Mouse (Mus musculus) MEL (cell line): ENCODE results near the gene Ccsap.

Experiments
- CHD2 ChIP-seq: IDR thresholded peaks from 2 replicates; pipeline ENCODE4 v1.6.1; 2011; ENCODE audit warnings: low read length, improper control_type of control experiment
- CTCF ChIP-seq, 3 experiments: IDR thresholded peaks in 2 of 3; conservative IDR thresholded peaks in 1 of 3; 2 replicates each; pipeline ENCODE4 v1.5.1; 2011 to 2012; ENCODE audit warnings: low read length in 3 of 3, low read depth in 2 of 3, mild to moderate bottlenecking in 2 of 3, improper control_type of control experiment in 1 of 3, inconsistent platforms in 1 of 3, mixed read lengths in 1 of 3, moderate library complexity in 1 of 3; ENCODE audit not compliant: control insufficient read depth in 1 of 3, insufficient read depth in 1 of 3, poor library complexity in 1 of 3, severe bottlenecking in 1 of 3
- E2F4 ChIP-seq: IDR thresholded peaks from 2 replicates; pipeline ENCODE4 v1.6.1; 2011; ENCODE audit warnings: low read depth, low read length, improper control_type of control experiment, borderline replicate concordance
- GATA1 ChIP-seq: IDR thresholded peaks from 2 replicates; pipeline ENCODE4 v1.6.1; 2011; ENCODE audit warnings: low read depth, low read length, improper control_type of control experiment
- MXI1 ChIP-seq: IDR thresholded peaks from 2 replicates; pipeline ENCODE4 v1.6.1; 2011; ENCODE audit warnings: mild to moderate bottlenecking, low read depth, low read length, improper control_type of control experiment
- NRF1 ChIP-seq: IDR thresholded peaks from 2 replicates; pipeline ENCODE4 v1.6.1; 2014; ENCODE audit warnings: low read depth, mild to moderate bottlenecking, inconsistent platforms, low read length, improper control_type of control experiment, moderate library complexity; ENCODE audit not compliant: poor library complexity, insufficient read depth, severe bottlenecking
- POLR2A ChIP-seq, 2 experiments: IDR thresholded peaks; 2 replicates each; pipeline ENCODE4 v1.6.1; 2011 to 2012; ENCODE audit warnings: low read length in 2 of 2, mild to moderate bottlenecking in 2 of 2, control low read depth in 1 of 2, improper control_type of control experiment in 1 of 2, low read depth in 1 of 2, moderate library complexity in 1 of 2; ENCODE audit not compliant: control insufficient read depth in 1 of 2, insufficient read depth in 1 of 2, poor library complexity in 1 of 2
- POLR2AphosphoS2 ChIP-seq: IDR thresholded peaks from 2 replicates; pipeline ENCODE4 v1.6.1; 2011; ENCODE audit warnings: low read length, improper control_type of control experiment
- POLR2AphosphoS5 ChIP-seq: IDR thresholded peaks from 2 replicates; pipeline ENCODE4 v1.6.1; 2012; ENCODE audit warnings: low read depth, borderline replicate concordance, mild to moderate bottlenecking, inconsistent platforms, low read length, moderate library complexity, mixed read lengths
- RAD21 ChIP-seq: IDR thresholded peaks from 2 replicates; pipeline ENCODE4 v1.6.1; 2011; ENCODE audit warnings: mild to moderate bottlenecking, low read depth, low read length, improper control_type of control experiment
- TAL1 ChIP-seq: IDR thresholded peaks from 2 replicates; pipeline ENCODE4 v1.6.1; 2012; ENCODE audit warnings: mild to moderate bottlenecking, inconsistent platforms, low read length, moderate library complexity, mixed read lengths
- ZC3H11A ChIP-seq: IDR thresholded peaks from 2 replicates; pipeline ENCODE4 v1.6.1; 2012; ENCODE audit warnings: low read depth, mild to moderate bottlenecking, inconsistent platforms, low read length, improper control_type of control experiment
- ZMIZ1 ChIP-seq: IDR thresholded peaks from 2 replicates; pipeline ENCODE4 v1.6.1; 2012; ENCODE audit warnings: low read depth, mild to moderate bottlenecking, inconsistent platforms, low read length, improper control_type of control experiment, moderate library complexity

DNA sequence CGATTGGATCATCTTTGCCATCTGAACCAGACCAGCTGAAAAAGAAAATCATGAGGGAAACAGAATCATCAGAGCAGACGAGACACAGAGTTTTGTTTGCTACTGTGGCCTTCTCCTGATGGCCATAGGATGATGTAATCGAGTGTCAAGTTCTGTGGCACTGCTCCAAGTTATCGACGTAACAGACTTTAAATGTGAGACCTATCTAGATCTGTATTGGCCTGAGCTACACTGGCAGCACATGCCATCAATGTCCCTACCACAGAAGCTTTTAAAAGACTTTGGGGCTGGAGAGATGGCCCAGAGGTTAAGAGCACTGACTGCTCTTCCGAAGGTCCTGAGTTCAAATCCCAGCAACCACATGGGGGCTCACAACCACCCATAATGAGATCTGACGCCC, 42.6 kb upstream of the Ccsap start:
- TF ChIP-seq CTCF (IDR thresholded peaks at IDR 0.05 in 2 of 3, conservative IDR thresholded peaks at IDR 0.05 in 1 of 3; ENCODE audit: control insufficient read depth in 1 of 3, insufficient read depth in 1 of 3, low read depth in 2 of 3, low read length in 3 of 3, poor library complexity in 1 of 3, severe bottlenecking in 1 of 3) (no peak), POLR2A (IDR thresholded peaks at IDR 0.05; ENCODE audit: control insufficient read depth in 1 of 2, insufficient read depth in 1 of 2, low read depth in 1 of 2, low read length in 2 of 2, poor library complexity in 1 of 2) (no peak), POLR2AphosphoS2 (no peak), TAL1 (no peak), NRF1 (no peak), ZMIZ1 (no peak), CHD2 (no peak), GATA1 (no peak), E2F4 (no peak), MXI1 (no peak), ZC3H11A (no peak), RAD21 (no peak), POLR2AphosphoS5 (no peak)
